Mouse (Mus musculus): ENCODE measurements at regions not wholly inside any gene's neighbourhood (a gene's known extent, or its start where the extent isn't known, plus 50 kb on each side); places are given as distances from the start of the nearest gene placed in this dataset.

DNA sequence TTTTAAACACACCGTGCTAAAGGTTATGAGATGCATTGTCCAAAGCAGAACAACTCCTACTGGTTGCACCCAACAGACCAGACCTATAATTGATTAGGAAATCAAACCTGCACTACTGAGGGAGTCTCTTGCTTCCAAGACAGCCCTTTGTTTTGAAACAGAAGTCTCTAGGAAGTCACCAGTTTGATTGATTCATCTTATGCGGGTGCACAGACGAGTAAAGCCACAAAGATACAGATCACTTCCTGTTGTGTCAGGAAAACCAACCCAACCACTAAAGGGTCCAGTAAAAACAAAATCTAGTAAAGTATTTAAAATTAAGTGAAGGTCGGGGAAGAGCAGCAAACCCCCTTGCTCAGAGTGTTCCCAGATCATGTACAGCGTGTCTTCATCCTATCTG, 58.3 kb upstream of the N6amt1 start:
- H3K27ac ChIP-seq (replicated peaks), result no peak overlapping the region
- no peaks in the 10 kb centered on the region for H3K36me3 ChIP-seq
- H3K27me3 ChIP-seq (replicated peaks), result no peaks in the 10 kb centered on the region
- H3K4me3 ChIP-seq, result no peak overlapping the region
- H3K9me3 ChIP-seq, result no peaks in the 10 kb centered on the region
- no peak for ATAC-seq (ENCODE audit: extremely low read depth, insufficient number of reproducible peaks, low FRiP score, low TSS enrichment)
- H3K4me2 ChIP-seq, result no peak overlapping the region
- no peaks in the 10 kb centered on the region for H3K4me1 ChIP-seq
- WGBS, result 70% methylated on average over 5 of the region's 5 CpGs
- H3K9ac ChIP-seq, result no peak overlapping the region

DNA sequence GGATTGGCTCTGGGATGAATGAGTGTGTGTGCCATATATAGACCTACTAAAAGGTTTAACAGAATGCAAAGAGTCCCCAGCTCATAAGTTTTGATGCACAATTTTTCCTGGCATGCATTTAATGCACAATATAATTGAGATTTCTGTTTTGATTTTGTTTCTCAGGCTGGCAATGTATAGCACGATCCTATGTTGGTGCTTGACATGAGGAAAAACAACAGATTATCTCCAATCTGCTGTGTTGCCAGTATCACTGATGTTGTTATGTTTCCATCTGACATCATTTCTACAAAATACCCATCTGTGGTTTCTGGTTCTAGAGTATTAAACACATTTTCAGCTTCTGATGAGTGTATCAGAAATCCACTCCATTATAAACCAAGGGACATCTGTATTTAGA, 61.2 kb upstream of the N6amt1 start:
- WGBS, result 81% methylated on average over 1 of the region's 1 CpGs
- Histone ChIP-seq H3K27ac (replicated peaks) (no peak overlapping the region), H3K4me3 (no peak overlapping the region), H3K9me3 (no peaks in the 10 kb centered on the region), H3K36me3 (no peaks in the 10 kb centered on the region), H3K4me2 (no peak overlapping the region), H3K9ac (no peak overlapping the region), H3K27me3 (replicated peaks) (no peaks in the 10 kb centered on the region), H3K4me1 (no peaks in the 10 kb centered on the region)
- ATAC-seq (ENCODE audit: extremely low read depth, insufficient number of reproducible peaks, low FRiP score, low TSS enrichment), result no peak

GRCm38 (mm10) chr16:87291716-87292115, 62.3 kb upstream of the N6amt1 start:
- WGBS, result 67% methylated on average over 2 of the region's 2 CpGs
- no peaks in the 10 kb centered on the region for H3K4me1 ChIP-seq
- H3K4me3 ChIP-seq, result no peak overlapping the region
- H3K9me3 ChIP-seq, result no peaks in the 10 kb centered on the region
- no peak for ATAC-seq (ENCODE audit: extremely low read depth, insufficient number of reproducible peaks, low FRiP score, low TSS enrichment)
- H3K4me2 ChIP-seq, result no peak overlapping the region
- H3K36me3 ChIP-seq, result no peaks in the 10 kb centered on the region
- H3K9ac ChIP-seq, result no peak overlapping the region
- no peaks in the 10 kb centered on the region for H3K27me3 ChIP-seq (replicated peaks)
- H3K27ac ChIP-seq (replicated peaks), result no peak overlapping the region

GRCm38 (mm10) chr16:87285639-87286038, 68.3 kb upstream of the N6amt1 start:
- Histone ChIP-seq H3K4me3 (no peak overlapping the region), H3K9me3 (peaks cover 11% of the 10 kb centered on the region), H3K27me3 (replicated peaks) (no peaks in the 10 kb centered on the region), H3K4me1 (0 out of 2 replicates have a peak, but pooled peaks cover 6% of the 10 kb centered on the region), H3K4me2 (no peak overlapping the region), H3K36me3 (no peaks in the 10 kb centered on the region), H3K9ac (no peak overlapping the region), H3K27ac (replicated peaks) (no peak overlapping the region)
- no peak for ATAC-seq (ENCODE audit: extremely low read depth, insufficient number of reproducible peaks, low FRiP score, low TSS enrichment)
- 75% methylated on average over 2 of the region's 2 CpGs for WGBS

- Histone ChIP-seq H3K9me3 (peaks cover 11% of the 10 kb centered on the region), H3K27ac (replicated peaks) (0 out of 2 replicates have a peak overlapping the region, but pooled peaks have one; percentile 36), H3K4me2 (no peak overlapping the region), H3K4me1 (0 out of 2 replicates have a peak, but pooled peaks cover 6% of the 10 kb centered on the region), H3K4me3 (no peak overlapping the region), H3K36me3 (no peaks in the 10 kb centered on the region), H3K27me3 (replicated peaks) (no peaks in the 10 kb centered on the region), H3K9ac (no peak overlapping the region)
- 40% methylated on average over 7 of the region's 7 CpGs for WGBS
- no peak for ATAC-seq (ENCODE audit: extremely low read depth, insufficient number of reproducible peaks, low FRiP score, low TSS enrichment)
These were observed 69.0 kb upstream of the N6amt1 start for GRCm38 (mm10) chr16:87284835-87285510.

- Histone ChIP-seq H3K27ac (replicated peaks) (no peak overlapping the region), H3K9ac (no peak overlapping the region), H3K4me3 (no peak overlapping the region), H3K9me3 (peaks cover 11% of the 10 kb centered on the region), H3K4me1 (no peaks in the 10 kb centered on the region), H3K36me3 (no peaks in the 10 kb centered on the region), H3K4me2 (no peak overlapping the region), H3K27me3 (replicated peaks) (no peaks in the 10 kb centered on the region)
- WGBS, result 65% methylated on average over 1 of the region's 1 CpGs
- ATAC-seq (ENCODE audit: extremely low read depth, insufficient number of reproducible peaks, low FRiP score, low TSS enrichment), result no peak
These were observed 75.5 kb upstream of the N6amt1 start for GRCm38 (mm10) chr16:87278518-87278917.

- WGBS, result 92% methylated on average over 5 of the region's 5 CpGs
- ATAC-seq (ENCODE audit: extremely low read depth, insufficient number of reproducible peaks, low FRiP score, low TSS enrichment), result no peak
- peaks cover 11% of the 10 kb centered on the region for H3K4me1 ChIP-seq
- H3K27ac ChIP-seq (replicated peaks), result no peak overlapping the region
- H3K4me3 ChIP-seq, result no peak overlapping the region
- no peaks in the 10 kb centered on the region for H3K36me3 ChIP-seq
- H3K4me2 ChIP-seq, result no peak overlapping the region
- H3K9me3 ChIP-seq, result no peaks in the 10 kb centered on the region
- no peaks in the 10 kb centered on the region for H3K27me3 ChIP-seq (replicated peaks)
- H3K9ac ChIP-seq, result no peak overlapping the region
These were observed 81.6 kb upstream of the N6amt1 start for GRCm38 (mm10) chr16:87272363-87272762.

DNA sequence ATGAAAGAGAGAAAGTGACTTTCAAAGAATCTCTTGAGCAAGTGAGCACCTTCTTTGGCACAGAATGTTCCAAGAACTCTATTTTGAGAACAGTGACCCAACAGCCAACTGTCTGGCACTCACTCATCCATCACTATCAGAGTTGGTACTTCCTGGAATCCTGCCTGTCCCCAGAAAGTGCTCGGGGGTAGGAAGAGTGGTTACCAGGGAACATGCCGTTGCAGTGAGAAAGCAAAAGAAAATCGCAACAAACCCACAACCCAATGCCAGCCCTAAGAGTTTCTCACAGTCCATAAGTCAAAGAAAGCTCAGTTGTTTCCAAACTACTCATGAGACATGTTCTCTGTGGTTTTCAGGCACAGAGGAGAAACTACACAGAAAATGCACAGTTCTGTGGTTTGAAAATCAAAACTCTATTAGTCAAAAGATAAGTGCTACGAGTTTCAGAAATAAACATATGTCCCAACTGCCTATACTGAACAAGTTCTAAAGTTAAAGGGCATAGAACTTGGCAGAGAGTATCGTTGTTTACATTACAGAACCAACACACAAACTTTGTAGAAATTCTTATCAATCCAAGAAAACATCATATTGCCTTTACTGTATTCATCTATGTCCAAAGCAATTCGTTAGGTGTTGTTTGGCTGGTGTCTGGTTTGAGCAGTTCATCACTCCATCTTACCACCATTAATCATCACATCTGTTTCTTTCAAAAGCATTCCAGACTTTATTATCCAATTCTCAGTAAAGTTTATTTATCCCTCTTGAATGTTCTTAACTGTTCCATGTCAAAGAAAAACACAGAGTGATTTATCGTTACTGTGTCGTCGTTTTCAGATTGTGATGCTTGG, 85.8 kb upstream of the N6amt1 start:
- H3K9ac ChIP-seq, result no peak overlapping the region
- no peaks in the 10 kb centered on the region for H3K36me3 ChIP-seq
- 58% methylated on average over 9 of the region's 9 CpGs for WGBS
- H3K4me1 ChIP-seq, result peaks cover 28% of the 10 kb centered on the region
- no peaks in the 10 kb centered on the region for H3K27me3 ChIP-seq (replicated peaks)
- H3K4me3 ChIP-seq, result no peak overlapping the region
- H3K9me3 ChIP-seq, result no peaks in the 10 kb centered on the region
- 0 out of 2 replicates have a peak, but pooled peaks have one; percentile 17 for ATAC-seq (ENCODE audit: extremely low read depth, insufficient number of reproducible peaks, low FRiP score, low TSS enrichment)
- H3K27ac ChIP-seq (replicated peaks), result peak overlapping the region; percentile 72
- no peak overlapping the region for H3K4me2 ChIP-seq

DNA sequence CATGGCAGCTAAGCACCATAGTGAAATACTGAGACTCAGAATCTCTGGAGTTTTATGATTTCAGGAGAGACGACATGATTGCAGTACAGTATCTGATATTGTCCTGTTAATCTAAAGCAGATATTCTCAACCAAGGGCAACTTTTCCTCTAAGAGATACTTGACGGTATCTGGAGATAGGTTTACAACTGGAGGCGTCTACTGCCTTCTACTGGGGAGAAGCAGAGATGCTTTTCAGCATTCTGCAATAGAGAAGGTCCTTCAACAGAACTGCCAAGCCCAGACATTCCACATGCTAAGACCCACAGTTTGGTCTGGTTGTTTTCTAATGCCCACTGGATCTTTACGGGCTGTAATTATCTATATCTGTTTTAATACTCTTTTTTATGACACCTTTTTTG, 86.5 kb upstream of the N6amt1 start:
- Histone ChIP-seq H3K27ac (replicated peaks) (peak overlapping the region; percentile 72), H3K9me3 (no peaks in the 10 kb centered on the region), H3K4me2 (no peak overlapping the region), H3K36me3 (no peaks in the 10 kb centered on the region), H3K27me3 (replicated peaks) (no peaks in the 10 kb centered on the region), H3K4me1 (peaks cover 34% of the 10 kb centered on the region), H3K4me3 (no peak overlapping the region), H3K9ac (no peak overlapping the region)
- 69% methylated on average over 4 of the region's 4 CpGs for WGBS
- no peak for ATAC-seq (ENCODE audit: extremely low read depth, insufficient number of reproducible peaks, low FRiP score, low TSS enrichment)

- Histone ChIP-seq H3K9ac (peak overlapping the region; percentile 69), H3K36me3 (no peaks in the 10 kb centered on the region), H3K27me3 (replicated peaks) (no peaks in the 10 kb centered on the region), H3K9me3 (no peaks in the 10 kb centered on the region), H3K4me2 (peak overlapping the region; percentile 16), H3K4me1 (peaks cover 60% of the 10 kb centered on the region), H3K4me3 (no peak overlapping the region), H3K27ac (replicated peaks) (peak overlapping the region; percentile 98)
- ATAC-seq (ENCODE audit: extremely low read depth, insufficient number of reproducible peaks, low FRiP score, low TSS enrichment), result peak; percentile 58
- WGBS, result 8% methylated on average over 4 of the region's 4 CpGs
These were observed 90.4 kb upstream of the N6amt1 start for GRCm38 (mm10) chr16:87263571-87263970.

DNA sequence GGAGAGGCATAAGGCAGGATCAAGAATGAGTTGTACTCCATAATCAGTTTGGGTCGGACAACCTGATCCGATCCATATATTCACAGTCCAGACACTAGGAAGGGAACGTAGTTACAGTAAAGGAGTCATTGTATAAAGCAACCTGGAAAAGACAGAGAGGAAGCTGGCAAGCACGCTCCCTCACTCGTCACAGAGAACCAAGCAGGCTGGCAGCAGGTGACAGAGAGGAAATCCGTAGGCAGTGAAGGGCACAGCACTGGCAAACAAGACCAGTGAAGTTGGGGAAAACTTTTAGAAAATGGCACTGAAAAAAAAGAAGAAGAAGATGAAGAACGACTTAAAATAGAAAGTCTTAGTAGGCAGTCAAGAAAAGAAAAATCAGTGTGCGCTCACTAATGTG, 90.9 kb upstream of the N6amt1 start:
- Histone ChIP-seq H3K36me3 (no peaks in the 10 kb centered on the region), H3K4me3 (no peak overlapping the region), H3K27me3 (replicated peaks) (no peaks in the 10 kb centered on the region), H3K4me2 (peak overlapping the region; percentile 16), H3K9me3 (no peaks in the 10 kb centered on the region), H3K27ac (replicated peaks) (peak overlapping the region; percentile 98), H3K4me1 (peaks cover 56% of the 10 kb centered on the region), H3K9ac (peak overlapping the region; percentile 69)
- ATAC-seq (ENCODE audit: extremely low read depth, insufficient number of reproducible peaks, low FRiP score, low TSS enrichment), result no peak
- WGBS, result 56% methylated on average over 8 of the region's 8 CpGs

Measured in heart, embryonic 13.5 days (tissue).